Comparison of ENCODE assay signal across 8 mouse cellular contexts in genomic region chr16:75908635-75909494, GRCm38 (mm10).
A peak's percentile ranks its signal among the peaks of the same experiment; 100 is the strongest.
DNase-seq lines count a peak whose midpoint lies in the region; ATAC-seq and TF ChIP-seq lines count a peak whose summit lies in the region.

No protein-coding gene starts in this region.

- TF ChIP-seq CTCF in heart, postnatal 0 days (IDR thresholded peaks at IDR 0.05; ENCODE audit: low read depth) = no peak

- DNase-seq in right cerebral cortex, adult 18-20 months = peak; percentile 1
- no peak for DNase-seq in right cerebral cortex, postnatal 14 days
- DNase-seq in heart, postnatal 0 days (ENCODE audit: low spot score) = no peak
- peak; percentile 41 to 50 for DNase-seq in lung, postnatal 4 days
- DNase-seq in thymus, postnatal 14 days = peak; percentile 67
- no peak for DNase-seq in Muller cell, postnatal 12 days (ENCODE audit: inconsistent ontology term)
- DNase-seq in left cerebral cortex, adult 18-20 months (ENCODE audit: low spot score in 2 of 2) = no peak

- no peak overlapping the region; the same call in 1 of the 2 replicates for H3K4me2 ChIP-seq in heart, postnatal 0 days (ENCODE audit: low read depth, low read length)
- H3K4me2 ChIP-seq in forebrain, embryonic 12.5 days = no peak overlapping the region

- H3K9ac ChIP-seq in heart, postnatal 0 days (replicated peaks; ENCODE audit: low read depth, low read length) = no peak overlapping the region
- H3K9ac ChIP-seq in forebrain, embryonic 12.5 days = no peak overlapping the region

- H3K4me3 ChIP-seq in heart, postnatal 0 days (ENCODE audit: low read depth, low read length) = peak overlapping the region; percentile 9; the same call in 1 of the 2 replicates
- H3K4me3 ChIP-seq in forebrain, embryonic 12.5 days (replicated peaks) = no peak overlapping the region

- ATAC-seq in heart, postnatal 0 days (ENCODE audit: insufficient read depth, low read depth) = no peak
- ATAC-seq in forebrain, embryonic 12.5 days (ENCODE audit: low FRiP score) = no peak

- TF ChIP-seq EP300 in heart, postnatal 0 days (IDR thresholded peaks at IDR 0.05; ENCODE audit: low read depth) = no peak

- no peaks in the 10 kb centered on the region for H3K9me3 ChIP-seq in heart, postnatal 0 days (replicated peaks; ENCODE audit: control insufficient read depth, low read length)
- no peaks in the 10 kb centered on the region for H3K9me3 ChIP-seq in forebrain, embryonic 12.5 days

- no peaks in the 10 kb centered on the region for H3K27me3 ChIP-seq in heart, postnatal 0 days (ENCODE audit: control insufficient read depth, insufficient read depth, low read length)
- no peaks in the 10 kb centered on the region for H3K27me3 ChIP-seq in forebrain, embryonic 12.5 days

- no peaks in the 10 kb centered on the region for H3K4me1 ChIP-seq in heart, postnatal 0 days (ENCODE audit: control insufficient read depth, insufficient read depth)
- no peaks in the 10 kb centered on the region for H3K4me1 ChIP-seq in forebrain, embryonic 12.5 days

- WGBS in heart, postnatal 0 days = 58% methylated on average over 8 of the region's 8 CpGs
- WGBS in forebrain, embryonic 12.5 days = 82% methylated on average over 8 of the region's 8 CpGs

- no peaks in the 10 kb centered on the region for H3K36me3 ChIP-seq in heart, postnatal 0 days (replicated peaks; ENCODE audit: control insufficient read depth, insufficient read depth, low read length)
- H3K36me3 ChIP-seq in forebrain, embryonic 12.5 days (replicated peaks) = no peaks in the 10 kb centered on the region

- no peak overlapping the region for H3K27ac ChIP-seq in heart, postnatal 0 days (ENCODE audit: low read depth)
- no peak overlapping the region for H3K27ac ChIP-seq in forebrain, embryonic 12.5 days

Comparison
In these comparisons a context has a peak if more than half of its experiments do, and no peak if none do; other contexts are left out.
1. DNase-seq: peak in right cerebral cortex, adult 18-20 months (single experiment), lung, postnatal 4 days (2 of 2) and thymus, postnatal 14 days (single experiment); none in right cerebral cortex, postnatal 14 days (single experiment), heart, postnatal 0 days (single experiment), Muller cell, postnatal 12 days (single experiment) and left cerebral cortex, adult 18-20 months (0 of 2).